In genomic region chr12:8093437-8093836, GRCm38 (mm10) we compare ENCODE assay signal across 28 mouse cellular contexts.
"Had no signal": no experiment of that assay in that cellular context is flagged by ENCODE, and none has a peak within 500 bp of the region (broad histone marks: within the 10 kb centered on the region; RNA-seq: fewer than 3 reads in every experiment).

No protein-coding gene starts in this region.

- DNase-seq: left cerebral cortex, postnatal 4 days; liver; liver, embryonic 13.5 days; liver, postnatal 0 days; lung, adult 18-20 months; lung, adult 2 months; lung, embryonic 14.5 days; lung, postnatal 10 days; lung, postnatal 14 days; lung, postnatal 36 days; lung, postnatal 4 days; midbrain, embryonic 14.5 days had no signal

- H3K9ac ChIP-seq: limb, embryonic 12.5 days; limb, embryonic 13.5 days; limb, embryonic 15.5 days; liver, embryonic 12.5 days; liver, embryonic 13.5 days; liver, embryonic 14.5 days; liver, embryonic 15.5 days; liver, postnatal 0 days; lung, embryonic 14.5 days; lung, embryonic 15.5 days; midbrain, embryonic 12.5 days; midbrain, embryonic 13.5 days; midbrain, embryonic 15.5 days; neural tube, embryonic 12.5 days had no signal

- H3K27ac ChIP-seq: limb, embryonic 10.5 days; limb, embryonic 12.5 days; limb, embryonic 13.5 days; limb, embryonic 15.5 days; liver, embryonic 12.5 days; liver, embryonic 13.5 days; liver, embryonic 14.5 days; liver, embryonic 15.5 days; lung, embryonic 15.5 days; macrophage; midbrain, embryonic 10.5 days; midbrain, embryonic 12.5 days; midbrain, embryonic 13.5 days; midbrain, embryonic 15.5 days; neural tube, embryonic 12.5 days had no signal

- H3K36me3 ChIP-seq: limb, embryonic 10.5 days; limb, embryonic 12.5 days; limb, embryonic 13.5 days; limb, embryonic 15.5 days; liver, embryonic 12.5 days; liver, embryonic 13.5 days; liver, embryonic 15.5 days; lung, embryonic 15.5 days; midbrain, embryonic 10.5 days; midbrain, embryonic 12.5 days; midbrain, embryonic 13.5 days; midbrain, embryonic 15.5 days; neural tube, embryonic 12.5 days had no signal

- H3K27me3 ChIP-seq: limb, embryonic 12.5 days; limb, embryonic 13.5 days; limb, embryonic 15.5 days; liver, embryonic 12.5 days; liver, embryonic 13.5 days; liver, embryonic 15.5 days; lung, embryonic 15.5 days; megakaryocyte, embryonic 14.5 days; midbrain, embryonic 12.5 days; midbrain, embryonic 13.5 days; midbrain, embryonic 15.5 days; neural tube, embryonic 12.5 days had no signal

- H3K4me1 ChIP-seq: limb, embryonic 10.5 days; limb, embryonic 12.5 days; limb, embryonic 13.5 days; limb, embryonic 15.5 days; liver, embryonic 12.5 days; liver, embryonic 13.5 days; liver, embryonic 15.5 days; lung, embryonic 15.5 days; megakaryocyte, embryonic 14.5 days; midbrain, embryonic 10.5 days; midbrain, embryonic 13.5 days; midbrain, embryonic 15.5 days; neural tube, embryonic 12.5 days had no signal

- H3K4me3 ChIP-seq: limb, embryonic 10.5 days; limb, embryonic 12.5 days; limb, embryonic 13.5 days; limb, embryonic 15.5 days; liver, embryonic 12.5 days; liver, embryonic 13.5 days; liver, embryonic 15.5 days; lung, embryonic 15.5 days; megakaryocyte, embryonic 14.5 days; midbrain, embryonic 10.5 days; midbrain, embryonic 12.5 days; midbrain, embryonic 13.5 days; midbrain, embryonic 15.5 days; myocyte; neural tube, embryonic 12.5 days had no signal

- H3K9me3 ChIP-seq: limb, embryonic 10.5 days; limb, embryonic 15.5 days; liver, embryonic 12.5 days; liver, embryonic 13.5 days; liver, embryonic 15.5 days; lung, embryonic 15.5 days; midbrain, embryonic 10.5 days; midbrain, embryonic 12.5 days; midbrain, embryonic 13.5 days; midbrain, embryonic 15.5 days; neural tube, embryonic 12.5 days had no signal
